Mouse (Mus musculus): ENCODE measurements around the gene B230118H07Rik. TPM values are rescaled to one million over a fixed set of nuclear protein-coding genes. Genes with fewer than 3 reads are reported as not detected.

The B230118H07Rik gene
- polyA plus RNA-seq, 1 experiment from 2014 or later, result 53.3 TPM

GRCm38 (mm10) chr2:101668751-101669150 lies 19.4 kb upstream of the B230118H07Rik start:
- 0 out of 2 replicates have a peak, but pooled peaks cover 3% of the 10 kb centered on the region for H3K9me3 ChIP-seq (replicated peaks)
- no peak overlapping the region for H3K27ac ChIP-seq (ENCODE audit: poor library complexity, severe bottlenecking)
- no peaks in the 10 kb centered on the region for H3K36me3 ChIP-seq
- no peak overlapping the region for H3K4me2 ChIP-seq
- no peaks in the 10 kb centered on the region for H3K4me1 ChIP-seq (replicated peaks)
- H3K4me3 ChIP-seq, result no peak overlapping the region
- H3K9ac ChIP-seq, result no peak overlapping the region
- 59% methylated on average over 3 of the region's 3 CpGs for WGBS
- no peak for ATAC-seq (ENCODE audit: insufficient number of reproducible peaks, low FRiP score)
- H3K27me3 ChIP-seq (replicated peaks), result 0 out of 2 replicates have a peak, but pooled peaks cover under 1% of the 10 kb centered on the region

- H3K27me3 ChIP-seq (replicated peaks), result 0 out of 2 replicates have a peak, but pooled peaks cover 5% of the 10 kb centered on the region
- no peak for ATAC-seq (ENCODE audit: insufficient number of reproducible peaks, low FRiP score)
- H3K9me3 ChIP-seq (replicated peaks), result 0 out of 2 replicates have a peak, but pooled peaks cover 3% of the 10 kb centered on the region
- no peaks in the 10 kb centered on the region for H3K4me1 ChIP-seq (replicated peaks)
- no peak overlapping the region for H3K27ac ChIP-seq (ENCODE audit: poor library complexity, severe bottlenecking)
- 91% methylated on average over 3 of the region's 3 CpGs for WGBS
- no peak overlapping the region for H3K4me2 ChIP-seq
- no peaks in the 10 kb centered on the region for H3K36me3 ChIP-seq
- H3K9ac ChIP-seq, result no peak overlapping the region
- no peak overlapping the region for H3K4me3 ChIP-seq
Observed at GRCm38 (mm10) chr2:101665703-101666092, 16.4 kb upstream of the B230118H07Rik start.

GRCm38 (mm10) chr2:101665058-101665702 lies 15.8 kb upstream of the B230118H07Rik start:
- no peak overlapping the region for H3K4me2 ChIP-seq
- no peaks in the 10 kb centered on the region for H3K4me1 ChIP-seq (replicated peaks)
- no peak overlapping the region for H3K9ac ChIP-seq
- H3K36me3 ChIP-seq, result no peaks in the 10 kb centered on the region
- no peak overlapping the region for H3K27ac ChIP-seq (ENCODE audit: poor library complexity, severe bottlenecking)
- peak; percentile 39; the same call in 1 of the 2 replicates for ATAC-seq (ENCODE audit: insufficient number of reproducible peaks, low FRiP score)
- 0 out of 2 replicates have a peak, but pooled peaks cover 5% of the 10 kb centered on the region for H3K27me3 ChIP-seq (replicated peaks)
- WGBS, result 23% methylated on average over 9 of the region's 9 CpGs
- no peak overlapping the region for H3K4me3 ChIP-seq
- H3K9me3 ChIP-seq (replicated peaks), result 0 out of 2 replicates have a peak, but pooled peaks cover 3% of the 10 kb centered on the region

- no peaks in the 10 kb centered on the region for H3K9me3 ChIP-seq (replicated peaks)
- no peak overlapping the region for H3K4me2 ChIP-seq
- ATAC-seq (ENCODE audit: insufficient number of reproducible peaks, low FRiP score), result no peak
- H3K27ac ChIP-seq (ENCODE audit: poor library complexity, severe bottlenecking), result no peak overlapping the region
- no peaks in the 10 kb centered on the region for H3K4me1 ChIP-seq (replicated peaks)
- no peaks in the 10 kb centered on the region for H3K36me3 ChIP-seq
- no peak overlapping the region for H3K4me3 ChIP-seq
- peaks cover 10% of the 10 kb centered on the region; the same call in 1 of the 2 replicates for H3K27me3 ChIP-seq (replicated peaks)
- no peak overlapping the region for H3K9ac ChIP-seq
- 63% methylated on average over 2 of the region's 2 CpGs for WGBS
Observed at GRCm38 (mm10) chr2:101660536-101660935, 11.2 kb upstream of the B230118H07Rik start.

- H3K4me2 ChIP-seq, result peak overlapping the region; percentile 84
- peak overlapping the region; percentile 45 for H3K4me3 ChIP-seq
- no peaks in the 10 kb centered on the region for H3K9me3 ChIP-seq (replicated peaks)
- H3K36me3 ChIP-seq, result no peaks in the 10 kb centered on the region
- H3K4me1 ChIP-seq (replicated peaks), result peaks cover 4% of the 10 kb centered on the region
- ATAC-seq (ENCODE audit: insufficient number of reproducible peaks, low FRiP score), result no peak
- peaks cover 10% of the 10 kb centered on the region; the same call in 1 of the 2 replicates for H3K27me3 ChIP-seq (replicated peaks)
- WGBS, result 18% methylated on average over 14 of the region's 14 CpGs
- peak overlapping the region; percentile 54 for H3K9ac ChIP-seq
- no peak overlapping the region for H3K27ac ChIP-seq (ENCODE audit: poor library complexity, severe bottlenecking)
Observed at GRCm38 (mm10) chr2:101652921-101653597, 3.7 kb upstream of the B230118H07Rik start.

- no peaks in the 10 kb centered on the region for H3K9me3 ChIP-seq (replicated peaks)
- H3K27ac ChIP-seq (ENCODE audit: poor library complexity, severe bottlenecking), result no peak overlapping the region
- no peak for ATAC-seq (ENCODE audit: insufficient number of reproducible peaks, low FRiP score)
- no peaks in the 10 kb centered on the region for H3K36me3 ChIP-seq
- H3K9ac ChIP-seq, result peak overlapping the region; percentile 54
- WGBS, result 37% methylated on average over 14 of the region's 14 CpGs
- H3K4me1 ChIP-seq (replicated peaks), result peaks cover 4% of the 10 kb centered on the region
- H3K27me3 ChIP-seq (replicated peaks), result peaks cover 5% of the 10 kb centered on the region; the same call in 1 of the 2 replicates
- peak overlapping the region; percentile 84 for H3K4me2 ChIP-seq
- peak overlapping the region; percentile 45 for H3K4me3 ChIP-seq
Observed at GRCm38 (mm10) chr2:101652204-101652920, 3.0 kb upstream of the B230118H07Rik start.

- Histone ChIP-seq H3K27ac (ENCODE audit: poor library complexity, severe bottlenecking) (no peak overlapping the region), H3K9ac (no peak overlapping the region), H3K27me3 (replicated peaks) (0 out of 2 replicates have a peak, but pooled peaks cover 4% of the 10 kb centered on the region), H3K9me3 (replicated peaks) (no peaks in the 10 kb centered on the region), H3K4me2 (no peak overlapping the region), H3K4me1 (replicated peaks) (peaks cover 4% of the 10 kb centered on the region), H3K4me3 (no peak overlapping the region), H3K36me3 (no peaks in the 10 kb centered on the region)
- no peak for ATAC-seq (ENCODE audit: insufficient number of reproducible peaks, low FRiP score)
- WGBS, result 63% methylated on average over 1 of the region's 1 CpGs
Observed at GRCm38 (mm10) chr2:101650446-101650845, 1.1 kb upstream of the B230118H07Rik start.

GRCm38 (mm10) chr2:101648361-101648760 lies 971 bp downstream of the B230118H07Rik start:
- no peaks in the 10 kb centered on the region for H3K9me3 ChIP-seq (replicated peaks)
- no peak overlapping the region for H3K27ac ChIP-seq (ENCODE audit: poor library complexity, severe bottlenecking)
- no peak for ATAC-seq (ENCODE audit: insufficient number of reproducible peaks, low FRiP score)
- H3K4me3 ChIP-seq, result no peak overlapping the region
- H3K36me3 ChIP-seq, result no peaks in the 10 kb centered on the region
- WGBS, result 69% methylated on average over 2 of the region's 2 CpGs
- 0 out of 2 replicates have a peak, but pooled peaks cover 4% of the 10 kb centered on the region for H3K27me3 ChIP-seq (replicated peaks)
- no peak overlapping the region for H3K9ac ChIP-seq
- peaks cover 4% of the 10 kb centered on the region for H3K4me1 ChIP-seq (replicated peaks)
- H3K4me2 ChIP-seq, result no peak overlapping the region

- H3K9me3 ChIP-seq (replicated peaks), result no peaks in the 10 kb centered on the region
- no peak overlapping the region for H3K4me2 ChIP-seq
- no peaks in the 10 kb centered on the region for H3K27me3 ChIP-seq (replicated peaks)
- no peak overlapping the region for H3K27ac ChIP-seq (ENCODE audit: poor library complexity, severe bottlenecking)
- WGBS, result 85% methylated on average over 1 of the region's 1 CpGs
- H3K9ac ChIP-seq, result no peak overlapping the region
- no peak for ATAC-seq (ENCODE audit: insufficient number of reproducible peaks, low FRiP score)
- H3K4me3 ChIP-seq, result no peak overlapping the region
- no peaks in the 10 kb centered on the region for H3K36me3 ChIP-seq
- H3K4me1 ChIP-seq (replicated peaks), result no peaks in the 10 kb centered on the region; the same call in 1 of the 2 replicates
Observed at GRCm38 (mm10) chr2:101645841-101646240, 3.5 kb downstream of the B230118H07Rik start.

- Histone ChIP-seq H3K9me3 (replicated peaks) (no peaks in the 10 kb centered on the region), H3K9ac (no peak overlapping the region), H3K36me3 (no peaks in the 10 kb centered on the region), H3K27ac (ENCODE audit: poor library complexity, severe bottlenecking) (no peak overlapping the region), H3K4me1 (replicated peaks) (no peaks in the 10 kb centered on the region), H3K4me3 (no peak overlapping the region), H3K4me2 (no peak overlapping the region), H3K27me3 (replicated peaks) (no peaks in the 10 kb centered on the region)
- ATAC-seq (ENCODE audit: insufficient number of reproducible peaks, low FRiP score), result no peak
- WGBS, result 75% methylated on average over 3 of the region's 3 CpGs
Observed at GRCm38 (mm10) chr2:101639840-101640350, 9.4 kb downstream of the B230118H07Rik start.

Data from heart, embryonic 12.5 days (tissue).